Mouse (Mus musculus): ENCODE measurements at regions not wholly inside any gene's neighbourhood (a gene's known extent, or its start where the extent isn't known, plus 50 kb on each side); places are given as distances from the start of the nearest gene placed in this dataset.

DNA sequence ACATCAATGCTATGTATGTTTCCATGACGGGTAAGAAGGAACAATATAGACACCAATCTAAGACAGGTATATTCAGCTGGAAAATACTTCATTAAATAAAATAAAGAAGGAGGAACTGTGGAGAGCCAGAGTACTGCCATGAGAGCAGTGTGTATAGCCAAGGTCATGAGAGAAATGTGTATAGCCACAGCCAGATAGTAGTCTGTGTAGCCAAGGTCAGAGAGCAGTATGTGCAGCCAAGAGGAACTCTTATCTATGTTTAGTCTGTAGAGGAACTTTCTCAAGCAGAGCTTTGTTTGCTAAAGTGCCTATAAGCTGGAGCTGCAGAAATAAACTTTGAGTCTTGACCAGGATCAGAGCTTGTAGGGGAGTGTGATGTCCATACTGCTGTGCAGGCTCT lies 75.4 kb downstream of the Rgs18 start:
- Histone ChIP-seq H3K4me1 (no peaks in the 10 kb centered on the region), H3K4me3 (no peak overlapping the region), H3K9me3 (no peaks in the 10 kb centered on the region), H3K4me2 (no peak overlapping the region), H3K27me3 (no peaks in the 10 kb centered on the region), H3K9ac (no peak overlapping the region), H3K27ac (no peak overlapping the region), H3K36me3 (no peaks in the 10 kb centered on the region)
- peak; percentile 49; the same call in 1 of the 2 replicates for ATAC-seq (ENCODE audit: borderline replicate concordance, extremely low read depth, low FRiP score, low TSS enrichment)
- 38% methylated on average over 1 of the region's 1 CpGs for WGBS

DNA sequence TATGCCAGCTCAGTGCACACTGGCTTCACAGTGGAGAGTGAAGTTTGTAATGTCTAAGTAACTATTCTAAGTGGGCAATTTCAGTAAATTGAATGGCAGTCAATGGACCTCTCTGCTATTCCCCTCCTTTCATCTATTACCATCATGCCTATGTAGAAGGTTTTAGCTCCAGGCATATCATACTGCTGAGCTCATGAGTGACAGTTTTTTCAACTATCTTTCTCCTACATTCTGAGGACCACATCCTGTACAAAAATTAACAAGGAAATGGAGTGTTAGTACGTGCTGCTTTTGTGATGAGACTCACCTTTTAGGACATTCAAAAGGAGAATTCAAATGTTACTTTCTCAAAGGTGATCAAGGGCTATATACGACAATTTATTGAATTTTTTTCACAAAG lies 80.0 kb downstream of the Rgs18 start:
- 74% methylated on average over 2 of the region's 2 CpGs for WGBS
- no peaks in the 10 kb centered on the region for H3K27me3 ChIP-seq
- H3K4me2 ChIP-seq, result no peak overlapping the region
- H3K9ac ChIP-seq, result no peak overlapping the region
- no peak overlapping the region for H3K27ac ChIP-seq
- no peaks in the 10 kb centered on the region for H3K36me3 ChIP-seq
- no peak for ATAC-seq (ENCODE audit: borderline replicate concordance, extremely low read depth, low FRiP score, low TSS enrichment)
- no peaks in the 10 kb centered on the region for H3K9me3 ChIP-seq
- no peak overlapping the region for H3K4me3 ChIP-seq
- no peaks in the 10 kb centered on the region for H3K4me1 ChIP-seq

DNA sequence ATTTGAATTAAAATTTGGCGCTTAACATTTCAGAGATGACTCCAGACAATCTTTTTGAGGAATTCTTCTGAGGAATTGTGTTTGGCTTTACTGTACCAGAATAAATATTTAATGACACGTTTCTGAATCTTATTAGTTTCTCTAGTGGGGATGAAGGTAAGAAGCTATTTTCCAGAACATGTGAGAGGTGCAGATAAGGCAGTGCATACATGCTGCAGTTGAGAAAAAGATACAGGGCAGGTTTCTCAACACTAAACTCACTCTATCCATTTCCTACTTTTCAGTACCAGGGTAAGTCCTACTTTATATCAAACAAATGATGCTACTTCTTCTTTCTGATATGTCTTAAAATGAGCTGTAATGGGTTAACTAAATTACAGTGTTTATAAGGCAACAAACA lies 84.9 kb downstream of the Rgs18 start:
- Histone ChIP-seq H3K36me3 (no peaks in the 10 kb centered on the region), H3K4me1 (no peaks in the 10 kb centered on the region), H3K4me3 (no peak overlapping the region), H3K9me3 (no peaks in the 10 kb centered on the region), H3K9ac (no peak overlapping the region), H3K27ac (no peak overlapping the region), H3K4me2 (no peak overlapping the region), H3K27me3 (no peaks in the 10 kb centered on the region)
- ATAC-seq (ENCODE audit: borderline replicate concordance, extremely low read depth, low FRiP score, low TSS enrichment), result no peak
- WGBS, result 56% methylated on average over 2 of the region's 2 CpGs

DNA sequence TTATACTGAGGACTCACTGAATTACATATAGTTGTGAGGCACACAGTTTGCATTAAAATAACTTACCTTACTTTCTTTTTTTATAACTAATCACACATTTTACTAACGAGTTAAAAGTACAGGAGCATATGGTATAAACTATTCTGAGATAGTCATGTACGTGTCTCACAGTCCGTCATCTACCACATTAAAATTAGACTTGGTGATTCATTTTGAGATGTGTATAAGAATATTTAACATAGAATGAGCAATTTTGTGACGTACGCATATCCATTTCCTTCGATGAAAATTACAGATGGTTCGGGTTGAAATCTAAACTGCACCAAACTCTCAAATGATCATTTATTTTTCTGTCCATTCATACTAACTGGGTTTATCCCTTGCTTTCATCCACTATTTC lies 93.1 kb downstream of the Rgs18 start:
- H3K27ac ChIP-seq, result no peak overlapping the region
- WGBS, result 83% methylated on average over 7 of the region's 7 CpGs
- H3K9ac ChIP-seq, result no peak overlapping the region
- H3K4me1 ChIP-seq, result no peaks in the 10 kb centered on the region
- no peak for ATAC-seq (ENCODE audit: borderline replicate concordance, extremely low read depth, low FRiP score, low TSS enrichment)
- no peaks in the 10 kb centered on the region for H3K27me3 ChIP-seq
- H3K9me3 ChIP-seq, result no peaks in the 10 kb centered on the region
- H3K4me2 ChIP-seq, result no peak overlapping the region
- H3K36me3 ChIP-seq, result no peaks in the 10 kb centered on the region
- H3K4me3 ChIP-seq, result no peak overlapping the region

DNA sequence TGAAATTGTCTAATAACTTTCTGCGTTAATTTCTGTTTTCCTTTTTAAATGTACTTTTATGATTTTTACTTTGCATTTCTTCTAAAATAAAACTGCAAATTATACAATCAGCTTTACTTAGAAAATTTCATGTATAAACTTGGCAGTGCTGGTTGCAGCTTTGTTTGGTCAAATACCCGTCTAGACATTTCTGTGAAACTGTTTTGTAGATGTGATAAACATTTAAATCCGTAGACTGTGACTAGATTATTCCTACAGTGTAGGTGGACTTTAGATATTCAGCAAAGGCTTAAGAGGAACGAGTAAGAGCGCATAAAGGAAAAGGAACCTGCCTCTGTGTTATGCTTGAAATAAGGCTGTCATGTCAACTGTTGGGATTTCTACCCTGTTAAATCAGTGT lies 100.0 kb upstream of the Rgs21 start:
- H3K9me3 ChIP-seq, result no peaks in the 10 kb centered on the region
- WGBS, result 68% methylated on average over 5 of the region's 5 CpGs
- no peaks in the 10 kb centered on the region for H3K36me3 ChIP-seq
- H3K4me1 ChIP-seq, result no peaks in the 10 kb centered on the region
- no peak overlapping the region for H3K4me3 ChIP-seq
- H3K9ac ChIP-seq, result no peak overlapping the region
- no peak for ATAC-seq (ENCODE audit: borderline replicate concordance, extremely low read depth, low FRiP score, low TSS enrichment)
- H3K4me2 ChIP-seq, result no peak overlapping the region
- H3K27me3 ChIP-seq, result no peaks in the 10 kb centered on the region
- H3K27ac ChIP-seq, result no peak overlapping the region

DNA sequence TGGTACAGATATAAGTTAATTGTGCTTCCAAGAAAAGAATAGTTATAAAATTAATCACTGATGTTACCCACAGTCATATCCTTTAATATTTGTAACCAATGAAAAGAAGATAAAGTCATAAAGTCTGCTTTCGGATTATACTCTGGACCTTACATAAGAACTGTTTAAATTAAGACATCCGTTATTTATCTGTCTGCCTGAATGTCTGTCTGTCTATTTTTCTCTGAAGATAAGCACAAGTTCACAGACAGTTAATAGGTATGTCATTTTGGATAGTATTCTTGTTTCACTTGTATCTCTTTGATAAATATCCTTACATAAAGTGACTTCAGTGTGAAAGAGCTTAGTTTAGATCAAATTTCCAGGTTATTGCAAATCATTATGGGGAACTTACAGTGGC lies 88.8 kb upstream of the Rgs21 start:
- Histone ChIP-seq H3K36me3 (no peaks in the 10 kb centered on the region), H3K4me3 (no peak overlapping the region), H3K27me3 (no peaks in the 10 kb centered on the region), H3K27ac (no peak overlapping the region), H3K4me1 (no peaks in the 10 kb centered on the region), H3K4me2 (no peak overlapping the region), H3K9ac (no peak overlapping the region), H3K9me3 (no peaks in the 10 kb centered on the region)
- ATAC-seq (ENCODE audit: borderline replicate concordance, extremely low read depth, low FRiP score, low TSS enrichment), result no peak
- 51% methylated on average over 2 of the region's 2 CpGs for WGBS

DNA sequence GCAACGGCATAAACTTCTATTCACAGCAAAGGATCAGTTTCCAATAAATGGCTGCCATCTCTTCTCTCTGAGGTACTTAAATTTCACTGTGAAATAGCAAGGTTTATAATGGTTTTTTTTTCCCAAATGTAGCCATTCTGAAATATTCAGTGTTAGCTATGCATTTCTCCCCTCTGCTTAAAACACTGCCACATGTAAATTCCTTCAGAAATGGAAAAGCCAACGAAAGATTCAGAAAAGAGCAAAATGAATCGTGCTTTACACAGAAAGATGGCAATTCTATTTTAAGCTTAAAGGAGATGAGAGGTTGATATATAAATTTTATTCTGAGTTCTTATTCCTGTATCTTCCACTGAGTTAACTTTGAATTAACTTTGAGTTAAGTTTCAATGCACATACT lies 59.0 kb upstream of the Rgs21 start:
- Histone ChIP-seq H3K27ac (no peak overlapping the region), H3K9me3 (no peaks in the 10 kb centered on the region), H3K27me3 (no peaks in the 10 kb centered on the region), H3K36me3 (no peaks in the 10 kb centered on the region), H3K9ac (no peak overlapping the region), H3K4me1 (no peaks in the 10 kb centered on the region), H3K4me2 (no peak overlapping the region), H3K4me3 (no peak overlapping the region)
- ATAC-seq (ENCODE audit: borderline replicate concordance, extremely low read depth, low FRiP score, low TSS enrichment), result no peak
- 71% methylated on average over 3 of the region's 3 CpGs for WGBS

Data from lung, embryonic 15.5 days (tissue).